Mouse (Mus musculus): ENCODE data around the gene Fau.

Gene Fau

DNA sequence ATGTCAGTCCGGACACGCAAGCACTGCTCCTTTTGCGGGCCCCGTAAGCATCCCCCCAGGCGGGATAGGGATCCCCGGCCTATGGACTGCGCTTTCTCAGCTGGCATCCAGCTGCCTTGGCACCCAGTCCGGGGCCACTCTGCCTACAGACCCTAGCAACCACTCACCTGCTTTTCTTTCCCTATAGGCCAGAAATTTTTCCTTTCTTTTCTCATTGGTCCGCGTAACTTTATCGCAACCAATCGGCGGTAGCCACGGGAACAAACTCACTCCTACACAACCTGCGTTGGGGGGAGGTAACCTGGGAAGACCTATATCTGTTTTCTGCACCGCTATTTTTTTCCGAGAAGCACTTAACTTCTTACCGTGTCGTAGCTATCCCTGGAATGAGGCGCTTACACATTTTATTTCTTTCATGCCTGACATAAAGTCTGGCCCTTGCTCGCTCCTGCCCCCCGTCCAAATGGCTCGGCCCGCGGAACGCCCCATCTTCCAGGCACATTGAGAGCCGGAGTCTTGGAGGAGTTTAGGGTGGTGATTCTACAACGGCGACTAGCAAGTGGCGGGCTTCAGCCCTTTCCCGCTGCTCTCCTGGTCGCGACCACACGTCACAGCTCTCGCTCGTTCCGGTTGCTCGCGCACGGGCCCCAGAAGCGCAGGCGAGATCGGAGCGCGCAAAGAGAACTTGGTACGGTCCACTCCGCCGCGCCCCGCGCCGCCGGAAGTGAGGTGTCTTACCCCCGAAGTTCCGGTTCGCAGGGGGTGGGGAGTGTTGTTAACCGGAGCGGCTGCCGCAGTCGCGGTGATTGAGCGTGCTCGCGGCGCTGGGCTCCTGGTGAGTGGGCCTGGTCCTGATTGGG is 11.1 kb upstream of the Fau start, which contains the start of gene Syvn1:
Syvn1 (plus strand) TSS at position 283 of the 860 bp plus-strand sequence.
- DNase-seq (ENCODE audit: low spot score) = peak; percentile 70

DNA sequence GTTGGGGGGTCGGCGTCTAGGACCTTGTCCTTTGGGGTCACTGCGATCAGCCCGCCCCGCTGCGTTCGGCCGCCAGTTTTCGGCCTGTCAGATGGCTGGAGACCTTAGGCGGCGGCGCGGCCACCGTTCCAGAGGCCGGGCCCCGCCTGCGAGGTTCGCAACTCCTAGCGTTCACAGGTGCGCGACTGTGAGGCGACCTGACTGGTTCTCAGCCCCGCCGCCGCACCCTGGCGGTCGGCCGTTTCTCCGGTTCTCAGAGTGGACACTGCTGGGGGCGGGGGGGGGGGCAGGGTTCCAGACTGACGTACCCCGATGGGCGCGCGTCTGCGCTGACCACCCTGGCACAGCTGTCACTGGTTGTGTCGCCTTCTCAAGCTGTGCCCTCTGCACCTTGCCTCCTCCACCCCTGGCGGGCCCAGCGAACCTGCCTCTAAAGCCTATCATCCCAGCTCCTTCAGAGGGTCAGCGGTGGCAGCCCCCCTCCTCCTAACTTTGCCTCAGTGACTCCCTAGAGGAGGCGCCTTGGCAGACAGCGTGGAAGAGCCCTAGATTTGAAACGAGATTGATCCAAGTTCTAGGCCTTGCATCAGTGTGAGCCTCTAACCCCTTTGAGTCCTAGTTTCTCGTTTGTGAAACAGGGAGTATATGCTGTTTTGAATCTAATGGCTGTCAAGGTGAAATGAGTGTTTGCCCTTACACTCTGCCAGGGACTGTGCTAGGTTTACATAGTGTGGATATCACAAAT is 10.3 kb upstream of the Fau start:
- DNase-seq (ENCODE audit: low spot score) = no peak

DNA sequence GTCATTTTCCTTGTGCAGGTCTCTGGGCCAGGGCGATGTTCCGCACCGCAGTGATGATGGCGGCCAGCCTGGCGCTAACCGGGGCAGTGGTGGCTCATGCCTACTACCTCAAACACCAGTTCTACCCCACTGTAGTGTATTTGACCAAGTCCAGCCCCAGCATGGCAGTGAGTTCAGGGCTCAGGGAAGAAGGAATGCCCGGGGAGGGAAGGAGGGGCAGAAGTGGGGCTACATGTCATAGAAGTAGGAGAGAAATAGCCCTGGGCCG is 9.8 kb upstream of the Fau start:
- DNase-seq (ENCODE audit: low spot score) = no peak

DNA sequence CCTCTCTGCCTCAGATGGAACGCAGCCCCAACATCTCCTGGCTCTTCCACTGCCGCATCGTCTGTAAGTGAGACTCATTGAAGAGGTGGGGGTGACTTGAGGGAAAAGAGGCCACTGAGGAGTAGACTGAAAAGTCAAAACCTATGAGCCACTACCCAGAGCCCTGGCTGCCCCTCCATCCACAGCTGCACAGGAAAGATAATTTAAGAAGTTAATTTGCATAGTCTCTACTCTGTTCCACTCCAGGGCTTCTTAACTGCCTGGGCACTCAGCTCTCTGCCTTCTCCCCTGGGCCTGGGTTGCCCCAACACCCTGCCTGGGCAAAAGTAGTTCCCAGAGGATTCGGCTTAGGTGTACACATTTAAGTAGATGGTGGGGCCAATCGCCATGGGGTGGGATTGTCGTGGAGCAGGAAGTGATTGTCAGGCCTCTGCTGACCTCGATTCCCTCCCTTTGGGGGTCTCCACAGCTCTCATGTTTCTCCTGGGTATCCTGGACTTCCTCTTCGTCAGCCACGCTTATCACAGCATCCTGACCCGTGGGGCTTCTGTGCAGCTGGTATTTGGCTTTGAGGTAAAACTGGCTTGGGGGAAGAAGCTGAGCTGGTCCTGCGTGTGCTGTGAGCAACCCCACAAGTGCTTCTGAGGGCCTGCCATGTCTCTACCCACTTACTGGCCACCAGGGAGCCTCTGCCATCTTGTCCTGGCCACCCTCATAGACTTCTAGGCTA is 8.8 kb upstream of the Fau start:
- no peak for DNase-seq (ENCODE audit: low spot score)

DNA sequence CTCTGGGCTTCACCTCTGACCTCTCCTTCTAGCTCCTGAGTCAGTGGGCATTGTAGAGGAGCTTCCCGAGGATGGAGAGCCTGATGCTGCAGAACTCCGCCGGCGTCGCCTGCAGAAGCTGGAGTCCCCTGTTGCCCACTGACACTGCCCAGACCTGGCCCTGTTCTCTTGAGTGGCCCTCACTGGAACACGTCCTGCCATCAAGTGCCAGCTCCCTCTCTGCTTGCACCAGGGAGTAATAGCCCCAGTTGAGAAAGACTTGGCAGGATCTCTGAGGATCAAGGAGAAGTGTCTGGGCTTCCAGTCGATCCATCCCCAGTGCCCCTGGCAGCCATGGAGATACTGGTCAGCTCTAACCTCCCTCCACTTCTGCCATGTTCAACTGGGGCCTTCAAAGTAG is 5.1 kb upstream of the Fau start:
- no peak for DNase-seq (ENCODE audit: low spot score)

DNA sequence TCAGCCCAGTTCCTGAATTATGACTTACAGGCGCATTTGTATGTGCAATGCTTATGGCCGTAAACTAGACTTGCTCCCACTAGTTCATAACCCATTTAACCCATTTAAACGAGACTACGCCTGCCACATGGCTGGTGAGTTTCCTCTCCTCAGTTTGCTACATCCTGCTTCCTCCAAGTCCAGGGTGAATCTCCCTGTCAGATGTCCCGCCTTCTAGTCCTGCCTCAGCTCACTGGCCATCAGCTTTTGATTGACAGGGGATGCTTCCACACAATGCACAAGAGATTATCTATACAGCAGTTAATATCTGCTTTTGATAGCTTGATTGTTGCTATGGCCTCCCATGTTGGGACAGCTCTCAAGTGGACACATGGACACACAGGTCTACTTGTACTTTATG is 3.3 kb upstream of the Fau start:
- DNase-seq (ENCODE audit: low spot score) = no peak

DNA sequence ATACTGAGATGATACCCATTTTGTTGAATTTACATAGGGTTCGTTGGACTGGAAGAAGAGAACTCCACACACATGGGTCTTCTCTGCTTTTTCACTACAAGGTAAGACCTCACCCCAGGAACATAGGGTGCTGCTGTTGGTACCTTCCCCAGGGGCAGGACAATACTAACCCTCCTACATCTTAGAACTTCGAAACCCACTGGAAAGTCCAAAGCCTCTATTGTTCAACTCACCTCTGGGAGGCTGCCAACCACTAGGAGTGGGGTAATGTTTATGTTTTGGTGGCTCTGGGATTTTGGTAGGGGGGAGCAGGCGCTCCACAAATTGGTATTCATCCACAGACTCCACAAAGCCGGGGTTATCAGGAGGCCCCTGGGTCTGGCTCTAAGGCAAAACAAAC is 948 bp upstream of the Fau start:
- DNase-seq (ENCODE audit: low spot score) = no peak

GRCm38 (mm10) chr19:6058513-6058912 is 869 bp downstream of the Fau start:
- no peak for DNase-seq (ENCODE audit: low spot score)

DNA sequence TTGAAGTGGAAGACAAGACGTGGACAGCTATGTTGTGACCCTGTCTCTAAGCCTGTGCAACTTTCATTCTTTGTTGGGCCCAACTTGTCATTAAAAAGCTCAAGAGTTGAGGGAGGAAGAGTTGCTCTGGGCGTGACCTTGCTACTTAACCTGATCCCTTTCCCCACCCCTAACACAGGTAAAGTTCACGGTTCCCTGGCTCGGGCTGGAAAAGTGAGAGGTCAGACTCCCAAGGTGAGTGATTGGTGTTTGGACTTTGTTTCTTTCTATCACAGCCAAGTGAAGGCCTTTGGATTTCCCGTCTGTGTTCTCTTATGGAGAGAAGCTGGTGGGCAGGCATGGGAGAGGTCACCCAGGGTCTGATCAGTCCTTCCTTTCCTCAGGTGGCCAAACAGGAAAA is 1.3 kb downstream of the Fau start:
- DNase-seq (ENCODE audit: low spot score) = no peak

DNA sequence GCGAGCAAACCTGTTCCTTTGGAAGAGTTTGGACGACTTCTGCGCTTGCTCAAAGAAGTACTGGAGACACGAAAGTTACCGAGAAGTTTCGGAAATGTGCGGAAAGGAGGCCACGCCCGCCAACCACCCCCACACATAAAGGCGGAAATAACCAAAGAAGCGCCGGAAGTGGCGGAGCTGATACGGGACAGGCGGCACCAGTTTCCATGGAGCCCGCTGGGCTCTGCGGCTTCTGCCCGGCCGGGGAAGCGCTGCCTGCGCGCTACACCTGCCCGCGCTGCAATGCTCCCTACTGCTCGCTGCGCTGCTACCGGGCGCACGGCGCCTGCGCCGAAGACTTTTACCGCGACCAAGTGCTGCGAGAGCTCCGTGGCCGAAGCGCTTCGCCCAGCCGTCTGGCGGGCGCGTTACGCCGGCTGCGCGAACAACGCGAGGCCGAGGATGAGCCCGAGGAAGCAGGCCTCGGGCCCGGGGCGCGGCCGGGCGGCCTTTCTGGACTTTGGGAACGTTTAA is 3.4 kb downstream of the Fau start, which contains the start of gene Znhit2:
Znhit2 (plus strand) TSS at position 172 of the 513 bp plus-strand sequence.
- peak; percentile 62 for DNase-seq (ENCODE audit: low spot score)

- no peak for DNase-seq (ENCODE audit: low spot score)
Measured at GRCm38 (mm10) chr19:6061641-6062302, 4.1 kb downstream of the Fau start.

GRCm38 (mm10) chr19:6062418-6062817 is 4.8 kb downstream of the Fau start:
- no peak for DNase-seq (ENCODE audit: low spot score)

DNA sequence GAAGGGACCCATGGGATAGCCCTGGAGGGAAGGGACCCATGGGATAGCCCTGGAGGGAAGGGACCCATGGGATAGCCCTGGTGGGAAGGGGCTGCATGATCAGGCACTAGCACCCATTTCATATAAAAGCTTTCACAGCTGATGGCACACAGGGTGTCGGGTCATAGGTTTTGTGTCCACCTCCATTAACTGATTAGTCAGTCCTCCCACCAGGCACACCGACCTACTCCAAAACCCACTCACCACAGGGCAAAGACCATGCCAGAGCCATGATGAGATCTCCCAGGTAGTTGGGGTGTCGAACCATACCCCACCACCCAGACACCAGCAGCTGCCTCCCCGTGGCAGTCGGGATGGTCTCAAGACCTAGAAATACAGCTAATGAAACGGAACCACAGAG is 5.4 kb downstream of the Fau start:
- DNase-seq (ENCODE audit: low spot score) = no peak

DNA sequence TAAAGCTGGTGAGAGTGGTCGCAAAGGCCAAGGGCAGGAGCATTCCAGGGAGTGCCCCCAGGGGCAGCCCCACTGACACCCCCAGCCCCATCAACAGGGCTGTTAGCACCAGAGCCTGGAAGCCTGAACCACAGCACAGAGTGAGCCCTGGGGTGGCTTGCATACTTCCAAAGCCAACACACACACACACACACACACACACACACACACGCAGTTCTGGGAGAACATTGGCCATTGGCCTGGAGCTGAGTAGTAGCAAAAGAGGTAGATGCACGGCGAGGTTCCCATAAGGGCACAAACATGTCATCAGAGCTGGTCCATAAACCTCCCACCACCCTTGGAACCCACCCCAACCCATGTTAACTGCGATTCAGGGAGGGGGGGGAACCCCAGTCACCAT is 8.9 kb downstream of the Fau start:
- DNase-seq (ENCODE audit: low spot score) = no peak

- DNase-seq (ENCODE audit: low spot score) = no peak
Measured at GRCm38 (mm10) chr19:6067011-6067723, 9.5 kb downstream of the Fau start.

- DNase-seq (ENCODE audit: low spot score) = peak; percentile 64
Measured at GRCm38 (mm10) chr19:6067724-6068415, 10.2 kb downstream of the Fau start, which contains the start of gene Tm7sf2. Tm7sf2 (minus strand) TSS chr19:6068373.

DNA sequence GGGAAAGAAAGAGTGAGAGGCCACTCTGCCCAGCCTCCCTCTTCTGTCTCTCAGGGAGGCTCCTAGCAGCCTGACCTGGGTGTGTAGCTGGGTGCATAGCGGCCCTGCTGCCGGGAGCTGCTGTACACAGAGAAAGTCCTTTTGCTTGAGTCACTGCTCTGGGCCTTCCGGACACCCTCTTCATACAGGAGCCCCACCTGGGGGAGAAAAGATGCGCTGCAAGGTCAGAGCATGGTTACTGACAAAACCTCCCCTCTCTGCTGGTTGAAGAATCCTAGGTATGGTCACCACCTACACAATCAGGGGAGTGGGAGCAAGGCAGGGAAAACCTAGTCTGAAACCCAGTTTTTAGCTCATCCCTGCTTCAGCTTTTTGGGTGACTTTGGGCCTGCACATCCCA is 11.3 kb downstream of the Fau start:
- DNase-seq (ENCODE audit: low spot score) = no peak

DNA sequence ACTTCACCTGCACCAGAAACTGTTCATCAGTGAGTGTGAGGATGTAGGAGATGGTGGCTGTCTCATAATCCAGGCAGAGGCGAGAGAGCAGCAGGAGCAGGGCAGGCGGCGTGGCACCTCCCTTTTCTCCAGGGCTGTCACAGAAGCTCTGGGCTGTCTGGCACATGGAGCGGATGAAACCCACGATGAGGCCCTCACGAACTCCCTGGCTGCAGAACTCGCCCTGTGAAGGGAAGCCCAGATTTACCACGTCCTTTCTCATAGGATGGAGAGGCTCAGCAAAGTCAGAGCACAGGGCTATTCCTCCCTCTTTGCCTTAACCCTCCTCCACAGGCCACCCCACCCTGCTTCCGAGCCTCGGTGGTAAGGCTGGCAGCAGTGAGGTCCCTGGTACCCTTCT is 12.2 kb downstream of the Fau start:
- no peak for DNase-seq (ENCODE audit: low spot score)

DNA sequence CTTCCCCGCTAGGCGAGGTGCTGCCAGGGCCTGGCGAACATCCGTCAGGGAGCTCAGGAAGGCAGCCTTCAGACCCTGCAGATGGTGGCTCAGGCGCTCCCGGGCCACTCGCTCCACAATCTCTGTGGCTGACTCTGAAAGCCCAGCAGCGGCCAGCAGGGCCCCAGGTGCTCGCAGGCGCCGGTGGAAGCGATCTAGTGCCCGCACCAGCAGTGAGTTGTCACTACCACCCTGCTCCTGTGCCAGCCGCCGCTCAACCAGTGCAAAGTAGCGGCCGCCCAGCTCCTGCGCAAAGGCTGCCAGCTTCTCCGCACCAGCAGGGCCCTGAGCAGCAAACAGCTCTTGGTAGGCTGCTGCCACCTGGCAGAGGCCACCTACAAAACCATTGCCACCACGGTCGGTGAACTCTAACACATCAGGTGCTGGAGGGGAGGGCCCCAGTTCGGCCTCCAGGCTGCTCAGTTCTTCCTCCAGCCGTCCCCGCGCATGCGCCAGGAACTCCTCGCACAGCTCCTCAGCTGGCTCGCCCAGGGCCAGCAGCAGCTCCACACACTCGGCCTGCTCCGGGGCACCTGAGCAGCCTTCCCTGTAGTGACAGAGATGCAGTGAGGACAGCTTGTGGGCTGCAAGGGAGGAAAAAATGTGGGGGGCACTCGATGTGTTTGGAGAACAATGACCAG is 13.1 kb downstream of the Fau start:
- no peak for DNase-seq (ENCODE audit: low spot score)

- no peak for DNase-seq (ENCODE audit: low spot score)
Measured at GRCm38 (mm10) chr19:6071261-6071660, 13.6 kb downstream of the Fau start.
